Mouse (Mus musculus) adrenal gland (tissue): ENCODE measurements around the gene Tln2.

Experiments
- intact Hi-C: fragments of 180-260 bp; cut with DNase I; formaldehyde crosslinking; loops from one replicate; pipeline ENCODE4 v1.15.1; 2025

Tln2 gene

DNA sequence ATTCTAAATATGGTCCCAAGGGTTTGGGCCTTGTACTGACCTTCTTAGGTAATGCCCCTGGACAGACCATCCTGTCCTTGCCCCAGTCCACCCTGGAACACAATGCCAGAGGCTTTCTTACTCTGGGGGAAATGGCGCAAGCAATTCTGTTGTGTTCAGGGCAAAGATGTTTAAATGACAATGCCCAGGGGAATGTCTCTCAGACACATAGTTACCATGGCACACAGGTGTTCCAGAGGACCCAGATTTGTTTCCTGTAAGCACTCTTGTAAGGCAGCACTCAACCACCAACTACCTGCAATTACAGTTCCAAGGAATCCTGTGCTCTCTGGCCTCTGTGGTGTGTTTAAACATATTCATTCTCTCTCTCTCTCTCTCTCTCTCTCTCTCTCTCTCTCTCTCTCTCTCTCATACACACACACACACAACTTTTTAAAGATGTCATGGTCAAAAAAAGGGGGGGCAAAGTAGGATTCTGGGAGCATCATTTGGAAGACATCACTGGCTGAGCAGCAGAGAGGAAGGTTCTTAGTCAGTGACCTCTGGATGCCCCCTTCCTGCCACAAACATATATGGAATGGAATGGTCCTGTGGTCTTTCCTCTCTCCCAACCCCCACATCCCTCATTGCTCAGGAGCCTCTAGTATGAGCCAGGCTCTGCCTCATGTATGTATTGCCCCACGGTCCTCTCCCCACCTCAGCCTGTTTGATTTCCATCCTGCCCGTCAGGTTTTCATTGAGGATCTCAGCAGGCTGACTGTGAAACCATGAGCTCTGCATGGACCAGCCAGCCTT, 345.1 kb downstream of the Tln2 start:
- intact Hi-C loops, result loop anchor here (5.0 kb wide), 2 partner anchors 167 to 217 kb away; partner anchors contain the start of gene Tpm1

DNA sequence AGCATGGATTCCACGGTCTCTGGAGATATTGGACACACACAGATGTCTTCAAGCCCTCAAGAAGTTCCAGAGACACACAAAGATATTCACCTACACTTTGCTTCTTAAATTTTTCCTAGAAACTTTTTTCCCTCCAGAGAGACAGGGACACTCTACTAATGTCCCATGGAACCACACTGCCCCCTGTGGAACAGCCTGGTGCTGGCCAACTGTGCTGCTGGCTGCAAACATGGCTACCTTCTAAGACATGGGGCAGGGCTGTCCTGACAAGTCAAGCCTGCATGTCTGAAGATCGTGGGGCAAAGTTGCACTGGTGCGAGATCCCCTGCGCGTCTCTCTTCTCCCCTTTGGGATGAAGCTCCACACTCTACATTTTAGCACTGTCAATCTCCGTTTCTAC, 346.2 kb downstream of the Tln2 start:
- intact Hi-C loops, result loop anchor here (5.0 kb wide), 2 partner anchors 166 to 216 kb away; partner anchors contain the start of gene Tpm1

DNA sequence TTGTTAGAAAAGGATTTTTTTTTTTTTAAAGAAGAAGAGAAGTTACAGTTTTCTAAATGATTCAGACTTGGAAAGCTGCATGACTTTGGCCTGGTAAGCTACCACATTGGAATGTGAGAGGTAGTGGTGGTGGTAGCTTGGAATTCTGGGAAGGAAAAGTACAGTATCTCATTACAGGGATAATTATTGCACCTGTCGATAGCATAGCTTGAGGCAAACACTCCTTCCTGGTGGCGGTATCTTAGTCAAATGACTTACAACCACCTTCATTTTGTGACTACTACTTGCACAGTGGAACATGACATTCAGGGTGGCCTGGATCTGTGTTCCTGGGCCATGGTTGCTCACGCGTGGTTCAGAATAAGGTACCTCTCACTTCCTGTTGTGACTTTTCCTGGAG, 348.3 kb downstream of the Tln2 start:
- intact Hi-C loops, result loop anchor here (5.0 kb wide), 2 partner anchors 164 to 214 kb away; partner anchors contain the start of gene Tpm1

DNA sequence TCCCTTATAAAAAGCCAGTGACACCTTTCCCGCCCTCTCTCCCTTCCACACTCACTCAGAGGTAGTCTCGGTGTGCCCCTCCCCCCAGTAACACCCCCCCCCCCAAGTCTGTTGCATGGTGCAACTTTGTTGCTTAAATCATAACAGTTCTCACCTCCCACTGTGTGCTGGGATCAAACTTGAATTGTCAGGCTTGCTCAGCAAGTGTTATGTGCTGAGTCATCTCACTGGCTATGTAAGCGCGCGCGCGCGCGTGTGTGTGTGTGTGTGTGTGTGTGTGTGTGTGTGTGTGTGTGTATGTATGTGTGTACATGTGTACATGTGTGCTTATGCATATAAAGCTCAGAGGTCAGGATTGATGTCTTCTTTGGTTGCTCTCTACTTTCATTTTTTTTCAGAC, 350.1 kb downstream of the Tln2 start:
- intact Hi-C loops, result no loop called here

DNA sequence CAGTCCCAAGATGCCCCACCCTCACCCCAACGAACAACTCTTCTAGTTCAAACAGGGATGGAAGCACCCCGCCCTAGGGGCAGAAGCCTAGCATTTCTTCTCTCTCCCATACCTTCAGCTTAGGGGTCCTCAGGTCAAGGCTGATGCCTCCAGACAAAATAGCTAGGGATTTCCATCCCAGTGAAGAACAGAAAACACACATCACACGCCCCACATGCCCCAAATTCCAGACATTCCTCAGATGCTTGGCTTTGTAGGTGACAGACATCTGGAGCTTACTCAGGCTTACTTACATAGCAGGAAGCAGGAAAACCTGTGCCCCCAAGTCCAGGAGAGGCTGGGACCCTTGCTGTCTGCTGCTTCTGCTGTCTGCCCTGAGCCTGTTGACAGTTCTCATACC, 351.1 kb downstream of the Tln2 start:
- intact Hi-C loops, result no loop called here

DNA sequence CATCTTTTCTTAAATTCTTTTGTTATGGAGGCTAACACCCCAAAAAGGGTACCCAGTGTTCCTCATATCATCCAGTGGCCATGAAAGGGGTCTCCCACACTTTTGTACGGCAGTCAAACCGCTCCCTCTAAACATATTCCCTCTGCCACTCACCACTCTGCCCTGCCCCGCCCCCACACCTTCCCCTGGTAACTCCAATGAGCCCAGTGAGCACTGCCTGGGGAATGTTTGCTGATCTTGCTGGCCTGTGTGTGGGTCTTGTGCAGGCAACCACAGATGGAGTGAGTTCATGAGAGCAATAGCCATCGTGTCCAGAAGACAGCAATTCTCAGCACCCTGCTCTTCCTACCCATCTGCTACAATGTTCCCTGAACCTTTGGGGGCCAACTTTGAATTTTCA, 354.3 kb downstream of the Tln2 start:
- intact Hi-C loops, result no loop called here

DNA sequence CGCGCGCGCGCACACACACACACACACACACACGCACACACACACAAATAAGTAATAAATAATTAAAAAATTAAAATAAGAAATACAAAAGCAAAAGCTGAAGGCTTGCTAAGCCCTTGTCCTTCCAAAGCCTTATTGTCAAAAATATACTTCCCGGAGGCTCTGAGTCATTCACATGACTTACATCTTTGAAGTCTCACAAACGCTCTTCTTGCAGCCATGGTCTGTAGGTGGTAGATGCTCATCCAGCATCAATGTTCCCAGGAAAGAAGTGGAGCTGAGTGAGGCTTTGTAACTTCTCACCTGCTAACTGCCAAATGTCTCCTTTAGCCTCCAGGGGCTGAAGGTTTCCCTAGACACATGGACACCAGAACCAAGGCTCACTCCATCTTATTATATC, 362.9 kb downstream of the Tln2 start:
- intact Hi-C loops, result no loop called here

DNA sequence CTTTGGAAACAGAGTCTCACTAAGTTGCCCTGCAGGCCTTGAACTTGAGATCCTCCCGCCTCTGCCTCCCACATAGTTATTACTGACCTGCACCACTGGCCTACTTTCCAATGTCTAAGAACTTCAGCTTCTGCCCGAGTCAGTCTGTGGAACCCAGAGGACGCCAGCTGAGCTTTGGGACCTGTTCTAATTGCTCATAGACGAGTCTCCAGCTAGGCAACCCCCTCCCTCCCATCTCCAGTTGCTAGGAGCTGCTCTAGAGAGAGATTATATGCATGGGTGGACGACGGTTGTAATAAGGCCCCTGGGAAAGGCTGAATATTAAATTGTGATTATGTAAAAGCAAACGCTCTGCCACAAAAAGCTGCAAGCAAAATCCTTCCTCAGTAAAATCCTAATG, 364.2 kb downstream of the Tln2 start:
- intact Hi-C loops, result no loop called here

DNA sequence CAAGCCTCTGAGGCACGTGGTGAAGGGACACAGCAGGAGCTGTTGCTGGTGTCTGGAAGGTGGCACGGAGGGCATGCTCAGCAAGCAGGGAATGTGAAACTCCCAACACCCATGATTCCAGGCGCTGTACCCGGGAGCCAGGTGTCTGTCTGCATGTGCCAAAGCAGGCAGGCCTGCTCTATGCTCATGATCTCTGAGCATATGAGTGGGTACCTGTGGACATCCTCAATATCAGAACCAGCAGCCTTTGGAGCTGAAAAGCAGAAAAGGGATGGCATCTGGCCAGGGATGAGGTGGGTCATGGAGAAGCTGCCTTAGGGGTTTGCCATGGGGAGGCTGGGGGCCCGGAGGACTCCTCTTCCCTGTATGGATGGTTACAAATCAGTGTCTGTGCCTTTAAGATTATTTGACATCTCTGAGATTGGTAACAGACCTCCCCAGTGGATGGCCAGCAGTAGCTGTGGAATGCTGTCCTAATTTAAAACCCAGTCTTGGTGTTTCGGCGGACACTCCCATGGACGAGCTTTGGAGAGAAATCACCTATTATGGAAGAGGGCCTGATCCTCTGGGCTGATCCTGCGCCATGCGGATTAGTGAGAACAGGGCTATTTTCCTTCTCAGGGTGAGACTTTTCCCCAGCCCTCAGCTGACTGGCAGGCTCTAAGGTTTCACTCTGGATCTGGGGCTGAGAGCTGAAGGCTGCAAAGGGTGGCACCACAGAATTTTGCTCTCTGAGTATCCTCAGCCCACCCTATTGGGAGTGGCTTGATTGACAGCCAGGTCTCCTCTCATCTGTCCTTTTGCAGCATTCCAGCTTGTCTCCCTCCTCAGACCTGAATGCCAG, 367.8 kb downstream of the Tln2 start:
- intact Hi-C loops, result no loop called here

DNA sequence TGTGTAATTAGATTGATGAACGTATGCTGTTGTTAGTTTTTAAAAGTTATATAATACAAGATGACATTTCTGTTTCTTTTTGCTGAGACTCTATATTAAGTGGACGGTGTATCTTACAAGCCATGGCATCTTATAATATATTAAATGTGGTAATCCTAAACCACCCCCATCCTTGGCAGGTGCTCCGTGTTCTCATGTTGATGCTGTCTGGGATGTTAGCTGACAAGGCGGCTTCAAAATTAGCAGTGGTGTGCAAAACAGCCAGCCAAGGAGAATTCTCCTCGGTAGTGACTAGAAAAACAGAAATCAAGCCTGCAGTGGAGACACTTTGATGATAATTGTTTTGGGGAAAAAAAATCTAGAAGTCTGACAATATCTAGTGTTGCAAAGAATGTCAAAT, 371.8 kb downstream of the Tln2 start:
- intact Hi-C loops, result no loop called here

DNA sequence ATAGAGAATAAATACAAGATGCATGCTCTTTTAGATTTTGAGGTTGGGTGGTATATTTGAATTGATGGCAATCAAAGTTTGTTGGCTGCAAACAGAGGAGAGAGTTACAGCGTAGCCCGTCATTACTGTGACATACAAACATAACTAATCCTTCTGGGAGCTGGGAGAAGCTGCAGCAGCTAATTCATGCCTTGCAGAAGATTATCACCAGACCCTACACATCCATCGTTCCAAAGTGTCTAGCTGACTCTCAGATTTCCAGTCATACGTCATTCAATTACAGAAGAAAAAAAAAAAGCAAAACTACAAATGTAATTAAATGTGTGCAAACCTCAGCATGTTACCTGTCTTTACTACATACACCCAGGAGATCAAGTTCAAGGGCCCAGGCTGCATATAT, 372.3 kb downstream of the Tln2 start:
- intact Hi-C loops, result no loop called here

DNA sequence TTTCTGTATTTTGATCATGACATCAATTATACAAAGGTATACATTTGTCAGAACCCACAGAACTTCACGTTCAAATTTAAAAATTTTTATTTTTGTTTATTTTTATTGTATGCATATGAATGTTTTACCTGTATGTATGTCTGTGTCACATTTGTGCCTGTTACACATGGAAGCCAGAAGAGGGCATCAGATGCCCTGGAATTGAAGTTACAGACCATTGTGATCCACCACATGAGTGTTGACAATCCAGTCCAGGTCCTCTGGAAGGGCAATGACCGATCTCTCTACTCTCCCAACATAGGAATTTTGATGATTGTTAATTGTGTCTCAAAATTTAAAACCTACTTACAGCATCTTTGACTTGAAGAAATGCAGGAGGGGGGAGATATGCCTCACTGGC, 374.9 kb downstream of the Tln2 start:
- intact Hi-C loops, result no loop called here

DNA sequence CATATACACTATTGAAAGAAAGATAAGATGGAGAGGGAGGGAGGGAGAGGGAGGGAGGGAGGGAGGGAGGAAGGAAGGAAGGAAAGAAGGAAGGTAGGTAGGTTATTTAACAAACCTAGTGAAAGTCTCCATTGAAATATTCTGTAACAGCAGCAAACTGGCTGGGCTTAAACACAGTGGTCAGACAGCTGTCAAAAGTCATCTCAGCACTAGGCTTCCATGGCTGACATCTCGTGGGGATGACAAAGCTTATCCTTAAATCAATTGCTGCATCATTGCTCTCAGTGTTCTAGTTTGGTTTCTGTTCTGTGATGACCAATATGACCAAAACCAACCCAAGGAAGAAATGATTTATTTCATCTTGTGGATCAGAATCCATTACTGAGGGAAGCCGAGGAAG, 376.0 kb downstream of the Tln2 start:
- intact Hi-C loops, result no loop called here

DNA sequence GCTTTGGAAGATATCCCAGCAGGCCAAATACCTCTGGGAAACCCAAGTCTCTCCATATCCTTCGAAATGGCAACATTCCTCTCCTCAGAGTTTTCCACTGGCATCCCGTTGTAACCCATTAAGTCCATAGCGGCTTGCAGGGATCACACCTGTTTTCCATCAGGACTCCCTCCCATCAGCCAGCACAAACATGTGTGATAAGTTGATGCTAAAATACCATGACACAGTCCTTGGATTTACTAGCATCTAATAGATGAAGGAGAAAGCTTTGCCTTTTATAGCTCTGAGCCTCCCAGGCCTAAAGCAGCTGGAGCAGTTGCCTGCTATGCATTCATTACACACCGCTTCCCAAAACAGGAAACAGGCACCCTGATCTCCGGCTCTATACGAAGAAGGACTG, 377.5 kb downstream of the Tln2 start:
- intact Hi-C loops, result no loop called here

DNA sequence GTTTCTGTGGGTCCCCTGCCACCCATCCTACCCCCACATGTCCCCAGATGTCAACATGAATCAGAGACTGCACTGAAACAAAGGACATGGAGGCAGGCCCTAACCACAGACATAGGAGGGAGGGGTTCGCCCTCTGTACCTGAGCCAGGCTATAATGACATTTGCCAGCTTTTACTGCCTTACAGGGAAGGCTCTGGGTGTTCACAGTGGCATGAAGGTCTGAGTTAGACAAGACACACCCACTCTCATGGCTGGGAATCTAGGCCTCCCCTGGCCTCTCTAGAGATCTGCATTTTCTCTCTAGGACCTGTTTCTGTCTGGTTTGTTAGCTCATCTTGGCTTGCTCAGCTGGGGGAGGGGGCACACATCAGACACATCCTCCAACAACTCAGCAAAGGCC, 380.8 kb downstream of the Tln2 start:
- intact Hi-C loops, result no loop called here

DNA sequence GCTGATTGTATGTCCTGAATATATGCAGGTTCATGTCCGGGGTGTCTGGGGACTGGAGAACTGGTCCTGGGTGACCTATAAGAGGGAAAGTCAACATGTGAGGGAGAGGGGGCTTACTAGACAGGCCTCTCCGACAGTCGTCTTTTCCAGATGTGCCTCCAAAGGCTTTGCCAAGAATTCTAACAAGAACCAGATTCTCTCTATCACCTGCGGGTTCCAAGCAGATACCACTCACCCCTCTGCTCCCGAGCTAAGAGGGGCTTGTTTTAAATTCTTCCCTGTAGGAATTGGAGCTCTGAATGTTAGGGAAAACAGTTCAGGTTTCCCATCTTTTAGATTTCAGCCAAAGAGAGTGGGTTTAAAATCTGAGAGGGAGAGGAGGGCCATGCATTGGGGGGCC, 381.3 kb downstream of the Tln2 start:
- intact Hi-C loops, result no loop called here

DNA sequence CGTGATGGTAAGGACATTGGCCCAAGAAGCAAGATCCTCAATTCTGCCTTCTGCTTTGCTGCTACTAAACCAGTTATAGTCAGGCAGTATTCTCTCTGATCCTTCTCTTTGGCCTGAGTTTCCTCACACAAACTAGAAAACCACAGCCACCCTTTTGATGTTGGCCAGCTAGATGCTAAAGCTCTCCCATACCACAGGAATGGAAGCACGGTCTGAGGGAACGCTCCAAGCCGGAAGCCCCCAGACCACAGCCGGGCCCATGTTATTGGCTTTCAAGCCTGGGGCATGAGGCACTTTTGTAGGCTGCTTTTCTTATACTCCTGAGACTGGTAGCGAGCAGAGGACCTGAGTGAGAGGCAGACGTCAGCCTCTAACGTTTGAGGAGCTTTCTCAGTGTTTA, 383.4 kb downstream of the Tln2 start:
- intact Hi-C loops, result no loop called here

DNA sequence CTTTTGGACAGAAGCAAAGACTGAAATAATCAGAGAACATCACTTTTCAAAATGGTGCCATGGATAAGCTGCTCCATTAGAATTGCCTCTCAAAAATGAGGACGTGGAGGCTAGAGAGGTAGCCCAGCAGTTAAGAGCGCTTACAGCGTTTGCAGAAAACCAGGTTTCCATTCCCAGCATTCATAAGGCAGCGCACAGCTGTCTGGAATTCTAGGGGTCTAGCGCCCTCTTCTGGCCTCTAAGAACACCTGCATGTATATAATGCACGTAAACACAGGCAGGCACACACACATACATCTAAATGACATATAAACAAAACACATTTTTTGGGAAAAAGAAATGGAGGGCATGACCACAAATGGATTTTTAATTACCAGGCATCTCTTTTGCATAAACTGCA, 385.7 kb downstream of the Tln2 start:
- intact Hi-C loops, result no loop called here

DNA sequence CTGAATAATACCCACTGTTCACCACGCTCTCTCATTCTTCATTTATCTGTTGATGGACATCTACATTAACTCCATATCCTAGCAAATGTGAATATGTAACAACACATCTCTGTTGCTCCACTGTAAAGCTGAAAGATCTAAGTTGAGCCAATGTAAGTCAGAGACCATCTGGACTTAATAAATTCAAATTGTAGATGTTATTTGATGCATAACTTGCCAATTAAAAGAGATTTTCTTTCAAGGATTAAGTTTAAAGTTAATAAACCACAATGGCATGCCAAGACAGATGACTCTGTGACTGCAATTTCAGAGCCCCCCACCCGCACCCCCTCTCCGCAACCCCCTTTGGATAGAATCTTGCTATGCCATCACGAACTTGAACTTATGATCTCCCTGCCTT, 386.3 kb downstream of the Tln2 start:
- intact Hi-C loops, result no loop called here

DNA sequence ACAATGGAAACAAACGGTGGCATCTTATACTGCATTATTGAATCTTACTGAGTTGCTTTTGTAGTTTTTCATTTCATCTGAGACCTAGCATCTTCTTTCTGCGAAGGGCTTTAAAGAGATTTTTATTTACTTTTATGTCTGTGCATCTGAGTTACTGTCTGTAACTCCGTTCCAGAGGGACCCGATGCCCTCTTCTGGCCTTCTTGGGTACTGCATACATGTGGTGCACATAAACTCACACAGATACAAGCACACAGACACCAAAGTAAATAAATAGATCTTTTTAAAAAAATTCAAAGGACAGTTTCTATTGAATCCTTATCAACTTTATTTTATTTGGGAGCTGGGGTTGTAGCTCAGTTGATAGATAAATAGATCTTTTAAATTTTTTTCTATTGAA, 388.1 kb downstream of the Tln2 start:
- intact Hi-C loops, result no loop called here

DNA sequence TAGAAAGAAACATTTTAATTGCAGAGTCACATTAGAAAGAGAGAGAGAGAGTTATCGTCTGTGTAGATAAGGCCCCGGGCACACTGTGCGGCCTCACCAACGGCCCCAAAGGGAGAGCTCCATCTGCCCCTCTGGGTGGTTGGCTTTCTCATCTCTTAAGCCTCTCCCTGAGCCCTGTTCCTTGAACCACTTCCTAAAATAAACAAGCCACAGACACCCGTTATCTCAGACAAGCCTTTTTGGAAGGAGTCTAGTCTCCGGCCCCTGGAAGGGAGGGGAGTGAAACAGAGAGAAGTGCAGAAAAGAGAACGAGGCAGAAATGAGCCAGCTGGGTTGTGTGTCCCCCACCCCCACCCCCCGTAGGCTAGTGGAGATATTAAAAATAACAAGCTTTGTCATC, 388.7 kb downstream of the Tln2 start:
- intact Hi-C loops, result no loop called here

DNA sequence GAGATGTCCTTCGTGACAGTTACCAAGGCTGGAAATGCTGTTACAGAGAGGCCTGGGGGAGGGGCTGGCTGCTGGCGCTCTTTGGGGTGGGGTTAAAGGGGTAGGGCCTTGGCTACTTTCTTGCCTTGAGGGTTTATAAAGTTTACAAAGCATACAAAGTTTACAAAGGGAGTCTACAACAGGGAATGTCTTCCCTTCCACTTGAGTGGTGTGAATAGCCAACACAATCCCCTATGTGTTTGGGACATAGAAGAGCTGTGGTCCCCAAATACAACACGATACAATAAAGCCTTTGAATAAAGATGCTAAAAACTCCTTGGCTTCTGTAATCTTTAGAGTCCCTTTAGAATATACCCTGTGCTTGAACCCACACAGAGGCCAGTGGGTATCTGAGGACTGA, 389.5 kb downstream of the Tln2 start:
- intact Hi-C loops, result no loop called here
